Mouse (Mus musculus) testis, postnatal 14 days (tissue): ENCODE results near the gene Strada.

Experiments used
- DNase-seq: peaks from one replicate; pipeline ENCODE4 v3.0.0; 2021; ENCODE audit warnings: low spot score

Gene Strada

GRCm38 (mm10) chr11:106187326-106187725, 14.6 kb downstream of the Strada start:
- no peak for DNase-seq

- DNase-seq = no peak
Observed at GRCm38 (mm10) chr11:106180449-106180801, 21.5 kb downstream of the Strada start.

GRCm38 (mm10) chr11:106179711-106180448, 22.1 kb downstream of the Strada start:
- no peak for DNase-seq

GRCm38 (mm10) chr11:106178036-106178782, 23.8 kb downstream of the Strada start:
- no peak for DNase-seq

GRCm38 (mm10) chr11:106176372-106176771, 25.6 kb downstream of the Strada start:
- no peak for DNase-seq

- DNase-seq = no peak
Observed at GRCm38 (mm10) chr11:106175081-106175480, 26.9 kb downstream of the Strada start.

- DNase-seq = no peak
Observed at GRCm38 (mm10) chr11:106174372-106174771, 27.6 kb downstream of the Strada start.

GRCm38 (mm10) chr11:106173228-106173627, 28.7 kb downstream of the Strada start:
- DNase-seq = no peak

GRCm38 (mm10) chr11:106170807-106171206, 31.2 kb downstream of the Strada start:
- no peak for DNase-seq

GRCm38 (mm10) chr11:106167435-106167834, 34.5 kb downstream of the Strada start:
- DNase-seq = no peak

- DNase-seq = no peak
Observed at GRCm38 (mm10) chr11:106164601-106165180, 37.3 kb downstream of the Strada start.

- DNase-seq = no peak
Observed at GRCm38 (mm10) chr11:106163546-106163945, 38.4 kb downstream of the Strada start.

GRCm38 (mm10) chr11:106162237-106162636, 39.7 kb downstream of the Strada start:
- no peak for DNase-seq

- peak; percentile 35 for DNase-seq
Observed at GRCm38 (mm10) chr11:106160841-106161721, 40.9 kb downstream of the Strada start, which contains the start of the genes Gm10840 and Limd2. TSS of gene Gm10840 (plus strand) at chr11:106160850. TSS of gene Limd2 (minus strand) at chr11:106160860.

GRCm38 (mm10) chr11:106159921-106160840, 41.8 kb downstream of the Strada start:
- DNase-seq = peak; percentile 71

GRCm38 (mm10) chr11:106159216-106159920, 42.6 kb downstream of the Strada start:
- DNase-seq = peak; percentile 62

- DNase-seq = no peak
Observed at GRCm38 (mm10) chr11:106158930-106159215, 43.1 kb downstream of the Strada start.

- DNase-seq = no peak
Observed at GRCm38 (mm10) chr11:106158081-106158929, 43.7 kb downstream of the Strada start.

GRCm38 (mm10) chr11:106157154-106157553, 44.8 kb downstream of the Strada start:
- no peak for DNase-seq
